Mouse (Mus musculus): ENCODE results near the gene Prl5a1.

Prl5a1 gene

DNA sequence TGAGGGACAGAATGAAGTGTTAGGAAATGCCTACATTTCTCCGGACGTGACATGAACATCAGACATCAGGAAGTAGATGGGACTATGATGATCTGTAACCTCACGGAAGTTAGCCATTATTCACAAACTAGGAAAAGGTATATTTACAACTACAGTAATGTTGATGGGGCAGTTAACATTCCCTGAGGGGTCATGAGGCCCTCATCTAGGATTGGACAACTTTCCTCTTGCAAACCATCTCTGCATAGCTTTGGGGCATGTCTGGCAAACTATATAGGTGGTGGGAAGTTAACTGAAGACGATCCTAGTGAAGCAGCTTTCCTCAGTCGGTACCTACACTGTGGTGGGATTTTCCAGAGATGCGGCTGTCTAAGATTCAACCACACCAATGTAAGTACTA lies at the start of gene Prl5a1:
Prl5a1 (plus strand) TSS at position 301 of the 400 bp plus-strand sequence.
- no peak for DNase-seq (ENCODE audit: extremely low read depth, low read depth)

DNA sequence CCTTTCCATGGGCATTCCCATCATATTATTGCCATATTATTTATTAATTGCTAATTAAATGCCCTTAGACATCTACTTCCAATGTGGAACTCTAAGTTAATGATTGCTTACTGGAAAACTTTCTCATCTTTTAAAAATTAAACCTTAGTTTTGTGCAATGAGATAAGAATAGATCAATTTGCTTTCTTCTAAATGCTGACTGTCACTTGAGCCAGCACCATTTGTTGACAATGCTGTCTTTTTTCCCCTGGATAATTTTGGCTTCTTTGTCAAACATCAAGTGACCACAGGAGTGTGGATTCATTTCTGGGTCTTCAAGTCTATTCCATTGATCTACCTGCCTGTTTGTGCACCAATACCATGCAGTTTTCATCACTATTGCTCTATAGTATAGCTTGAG lies 46.1 kb upstream of the Prl5a1 start:
- DNase-seq (ENCODE audit: extremely low read depth, low read depth), result no peak

DNA sequence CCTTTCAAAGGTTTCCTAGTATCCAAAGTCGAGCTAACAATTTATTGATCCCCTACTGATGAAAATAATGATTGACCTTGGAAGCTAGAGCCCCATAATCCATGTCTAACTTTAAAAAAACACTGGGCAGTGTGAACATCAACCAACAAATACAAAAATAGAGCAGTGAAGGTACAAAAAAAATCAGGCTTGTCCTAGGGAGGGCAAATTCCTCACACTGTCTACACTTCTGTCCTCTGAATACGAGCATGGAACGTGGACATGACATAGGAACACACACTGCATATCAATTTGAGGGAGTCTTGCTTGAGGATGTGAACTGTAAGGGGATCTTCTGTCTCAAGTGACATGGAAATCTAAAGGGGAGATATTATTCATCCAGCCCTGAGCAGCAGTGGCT lies 33.7 kb upstream of the Prl5a1 start:
- no peak for DNase-seq (ENCODE audit: extremely low read depth, low read depth)

DNA sequence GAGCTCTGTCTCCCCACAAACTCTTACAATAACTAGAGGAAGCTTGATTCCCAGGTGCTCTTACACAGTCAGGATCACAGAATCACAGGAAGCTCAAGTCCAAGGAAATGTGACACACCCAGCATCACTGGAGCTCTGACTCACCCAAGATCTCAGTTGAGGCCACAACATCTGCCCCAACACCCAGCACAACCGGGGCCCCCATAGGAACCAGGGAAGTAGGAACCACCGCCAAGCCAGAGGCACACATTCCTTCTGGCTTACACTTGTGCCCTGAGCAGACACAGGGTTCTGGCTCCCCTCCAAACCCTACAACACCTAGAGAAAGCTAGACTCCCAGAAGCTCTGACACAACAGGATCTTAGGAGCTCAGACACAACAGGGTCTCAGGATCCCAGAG lies 9.5 kb upstream of the Prl5a1 start:
- no peak for DNase-seq (ENCODE audit: extremely low read depth, low read depth)

DNA sequence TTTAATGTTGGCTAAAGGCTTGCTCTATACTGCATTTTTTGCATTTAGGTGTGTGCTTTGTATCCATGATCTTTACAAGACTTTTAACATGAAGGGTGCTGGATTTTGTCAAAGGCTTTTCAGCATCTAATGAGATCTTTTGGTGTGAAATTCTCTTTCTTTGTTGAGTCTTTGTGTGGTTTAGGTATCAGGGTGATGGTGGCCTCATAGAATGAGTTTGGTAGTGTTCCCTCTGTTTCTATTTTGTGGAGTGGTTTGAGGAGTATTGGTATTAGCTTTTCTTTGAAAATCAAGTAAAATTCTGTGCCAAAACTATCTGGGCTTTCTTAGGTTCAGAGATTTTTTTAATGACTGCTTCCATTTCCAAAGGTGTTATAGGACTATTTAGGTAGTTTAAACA lies 6.5 kb upstream of the Prl5a1 start:
- no peak for DNase-seq (ENCODE audit: extremely low read depth, low read depth)
